Mouse (Mus musculus): Measurements from ENCODE around the gene Aox3.

- no peak for TF ChIP-seq POLR2A (IDR thresholded peaks at IDR 0.05; ENCODE audit: insufficient read depth, low read depth, low read length)
- TF ChIP-seq CTCF (IDR thresholded peaks at IDR 0.05), result no peak
These were observed 33.1 kb downstream of the Aox3 start for GRCm38 (mm10) chr1:58146026-58146425.

Data from heart, adult 2 months (tissue).